Comparison of ENCODE assay signal across 8 mouse cellular contexts in genomic region chr6:72926755-72927482, GRCm38 (mm10). TPM values are rescaled to one million over a fixed set of nuclear protein-coding genes. Genes with fewer than 3 reads are reported as not detected.
DNase-seq lines count a peak whose midpoint lies in the region; ATAC-seq lines count a peak whose summit lies in the region.

No protein-coding gene starts in this region.

- H3K9ac ChIP-seq in intestine, embryonic 14.5 days (ENCODE audit: low read length), result no peak overlapping the region

- no peaks in the 10 kb centered on the region for H3K27me3 ChIP-seq in intestine, embryonic 14.5 days (replicated peaks; ENCODE audit: control insufficient read depth, insufficient read depth, low read length)

- H3K9me3 ChIP-seq in intestine, embryonic 14.5 days (ENCODE audit: control insufficient read depth, low read length), result no peaks in the 10 kb centered on the region

- H3K27ac ChIP-seq in intestine, embryonic 14.5 days (ENCODE audit: low read depth), result peak overlapping the region; percentile 62

- H3K4me2 ChIP-seq in intestine, embryonic 14.5 days (ENCODE audit: low read length), result peak overlapping the region; percentile 2; the same call in 1 of the 2 replicates

- H3K36me3 ChIP-seq in intestine, embryonic 14.5 days (ENCODE audit: control insufficient read depth, insufficient read depth, low read length), result no peaks in the 10 kb centered on the region

- ATAC-seq in frontal cortex, adult (ENCODE audit: low TSS enrichment), result peak; percentile 98
- ATAC-seq in intestine, embryonic 14.5 days (replicated peaks; ENCODE audit: low FRiP score, low TSS enrichment, low read depth), result peak; percentile 87
- ATAC-seq in activated CD4-positive, CD25-positive, alpha-beta regulatory T cell, adult 4 months, result no peak

- 17% methylated on average over 9 of the region's 9 CpGs for WGBS in intestine, embryonic 14.5 days

- H3K4me3 ChIP-seq in intestine, embryonic 14.5 days (ENCODE audit: low read depth, low read length), result no peak overlapping the region

- peaks cover 10% of the 10 kb centered on the region for H3K4me1 ChIP-seq in intestine, embryonic 14.5 days (replicated peaks; ENCODE audit: control insufficient read depth, insufficient read depth, low read length)

- DNase-seq in frontal cortex, postnatal 25 days (ENCODE audit: low spot score in 2 of 2), result no peak
- DNase-seq in ZHBTc4 (ENCODE audit: low read depth, low spot score), result peak; percentile 98
- peak; percentile 65 for DNase-seq in gastrocnemius, adult 18-20 months (ENCODE audit: low spot score)
- DNase-seq in intestine, embryonic 14.5 days (ENCODE audit: low spot score), result peak; percentile 58
- DNase-seq in lung, adult 18-20 months, result peak; percentile 75 to 83
- DNase-seq in urinary bladder, postnatal 14 days (ENCODE audit: low spot score), result peak; percentile 76

RNA-seq across cellular contexts. Expression of gene Kcmf1, which starts 27.1 kb away (rescaled TPM):
- 100 to 1,000 TPM; 178 to 199 TPM for total RNA-seq in gastrocnemius, adult 18-20 months (2021)
- polyA plus RNA-seq in intestine, embryonic 14.5 days (2014; fragmentation: Nextera tagmentation; extraction: Ambion mirVana), result 36.3 and 40.7 TPM in 2 replicates
- polyA plus RNA-seq in activated CD4-positive, CD25-positive, alpha-beta regulatory T cell, adult 4 months (2017; shearing (Covaris generic)), result 10 to 100 TPM; 10.1 to 12.0 TPM

RNA-seq across cellular contexts. Expression of gene Tmsb10, which starts 31.6 kb away (rescaled TPM):
- total RNA-seq in gastrocnemius, adult 18-20 months (2021), result 10 to 100 TPM; 41.8 to 57.0 TPM
- polyA plus RNA-seq in intestine, embryonic 14.5 days (2014; fragmentation: Nextera tagmentation; extraction: Ambion mirVana), result 2,511 and 2,566 TPM in 2 replicates
- polyA plus RNA-seq in activated CD4-positive, CD25-positive, alpha-beta regulatory T cell, adult 4 months (2017; shearing (Covaris generic)), result 1,000 to 10,000 TPM; 4,284 to 5,100 TPM

Comparison
In these comparisons a context has a peak if more than half of its experiments do, and no peak if none do; other contexts are left out.
1. DNase-seq: peak in ZHBTc4 (single experiment), gastrocnemius, adult 18-20 months (single experiment), intestine, embryonic 14.5 days (single experiment), lung, adult 18-20 months (2 of 2) and urinary bladder, postnatal 14 days (single experiment); none in frontal cortex, postnatal 25 days (0 of 2).